Mouse (Mus musculus): ENCODE data around the gene Urad. TPM values are rescaled to one million over a fixed set of nuclear protein-coding genes. Genes with fewer than 3 reads are reported as not detected.

Gene Urad
- polyA plus RNA-seq, 1 experiment, result not detected

DNA sequence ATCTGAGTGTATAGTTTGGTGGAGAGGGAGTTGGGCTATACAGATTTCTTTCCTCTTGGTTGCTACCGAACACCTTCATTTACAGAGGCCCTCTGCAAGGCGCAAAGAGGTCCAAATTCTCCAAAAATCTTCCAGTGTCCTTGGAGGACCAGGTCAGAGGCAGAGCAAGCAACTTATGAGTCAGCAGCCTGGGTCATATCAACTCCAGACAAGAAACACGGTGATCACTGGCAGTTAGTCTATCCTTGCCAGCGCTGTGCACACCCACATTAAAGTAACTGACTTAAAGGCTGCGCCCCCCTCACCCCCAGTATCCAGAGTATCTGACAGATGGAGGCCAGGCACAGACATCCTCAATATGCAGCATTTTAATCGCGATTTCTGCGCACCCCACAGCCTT, 53.5 kb downstream of the Urad start:
- peaks cover 73% of the 10 kb centered on the region for H3K27me3 ChIP-seq (ENCODE audit: control insufficient read depth, insufficient read depth, insufficient read length)

DNA sequence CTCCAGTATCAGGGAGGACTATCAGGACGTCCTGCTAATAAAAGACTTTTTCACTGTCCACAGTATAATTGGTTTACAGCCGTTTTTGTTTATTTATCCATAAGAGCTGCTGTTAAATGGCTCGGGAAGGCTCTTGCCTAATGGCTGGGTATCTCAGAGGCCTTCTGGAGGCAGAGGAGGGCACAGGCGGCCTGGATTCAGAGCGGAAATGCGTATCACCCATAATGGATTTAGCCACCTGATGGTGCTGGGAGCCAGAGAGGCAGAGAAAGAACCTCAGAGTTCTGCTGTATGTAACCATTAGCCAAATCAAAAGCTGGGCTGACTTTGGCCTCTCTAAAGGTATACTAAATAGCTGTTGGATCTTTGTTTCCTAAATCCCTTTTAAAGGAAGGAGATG, 54.8 kb downstream of the Urad start:
- Histone ChIP-seq H3K79me2 (ENCODE audit: control insufficient read depth, insufficient read depth) (no peaks in the 10 kb centered on the region), H3ac (ENCODE audit: control insufficient read depth, insufficient read length, low read depth) (no peak overlapping the region), H3K27me3 (ENCODE audit: control insufficient read depth, insufficient read depth, insufficient read length) (peaks cover 64% of the 10 kb centered on the region), H3K4me3 (ENCODE audit: insufficient read depth, poor library complexity, severe bottlenecking) (no peak overlapping the region), H3K36me3 (ENCODE audit: control insufficient read depth, insufficient read depth) (no peaks in the 10 kb centered on the region), H3K79me3 (ENCODE audit: low read depth) (no peaks in the 10 kb centered on the region)
- TF ChIP-seq FOSL1 (IDR thresholded peaks at IDR 0.05; ENCODE audit: insufficient read depth, low read length, poor library complexity, severe bottlenecking), result no peak
- TF ChIP-seq MYOD1 (IDR thresholded peaks at IDR 0.05; ENCODE audit: control insufficient read depth, insufficient read length, low read depth), result no peak
- TF ChIP-seq CTCF (IDR thresholded peaks at IDR 0.05; ENCODE audit: control insufficient read depth, insufficient read depth, insufficient read length), result no peak
- TF ChIP-seq USF1 (IDR thresholded peaks at IDR 0.05; ENCODE audit: low read depth), result no peak

More for the DNA sequence above, 53.5 kb downstream of the Urad start:
- Histone ChIP-seq H3K36me3 (ENCODE audit: control insufficient read depth, insufficient read depth) (no peaks in the 10 kb centered on the region), H3K4me3 (ENCODE audit: insufficient read depth, poor library complexity, severe bottlenecking) (no peak overlapping the region), H3ac (ENCODE audit: control insufficient read depth, insufficient read length, low read depth) (no peak overlapping the region), H3K79me3 (ENCODE audit: low read depth) (no peaks in the 10 kb centered on the region), H3K79me2 (ENCODE audit: control insufficient read depth, insufficient read depth) (no peaks in the 10 kb centered on the region)
- no peak for TF ChIP-seq USF1 (IDR thresholded peaks at IDR 0.05; ENCODE audit: low read depth)
- TF ChIP-seq CTCF (IDR thresholded peaks at IDR 0.05; ENCODE audit: control insufficient read depth, insufficient read depth, insufficient read length), result no peak
- TF ChIP-seq MYOD1 (IDR thresholded peaks at IDR 0.05; ENCODE audit: control insufficient read depth, insufficient read length, low read depth), result no peak
- TF ChIP-seq MYOG (IDR thresholded peaks at IDR 0.05; ENCODE audit: control insufficient read depth, extremely low read depth, insufficient read length), result no peak
- TF ChIP-seq MAX (IDR thresholded peaks at IDR 0.05), result no peak
- no peak for TF ChIP-seq FOSL1 (IDR thresholded peaks at IDR 0.05; ENCODE audit: insufficient read depth, low read length, poor library complexity, severe bottlenecking)
- TF ChIP-seq CEBPB (IDR thresholded peaks at IDR 0.05; ENCODE audit: low read depth), result no peak

Small RNA genes lying within 50 kb of the gene (microRNA-seq; reads per million reads assigned to microRNA genes)
- gene Mir7k (ENCODE audit: borderline microRNAs expressed), result 0.48 reads per million, percentile 8 among the genes with 10 or more reads in this experiment

Other genes starting within 250 kb of the Urad start
- gene Lnx2, start 245.9 kb downstream of the Urad start, polyA plus RNA-seq (2012; fragmentation: generic; extraction: Trizol), result 3.7 TPM
- 115 TPM for gene Polr1d, start 245.4 kb downstream of the Urad start, polyA plus RNA-seq (2012; fragmentation: generic; extraction: Trizol)
- not detected for gene Gsx1, start 133.7 kb downstream of the Urad start, polyA plus RNA-seq (2012; fragmentation: generic; extraction: Trizol)
- gene Pdx1, start 52.5 kb downstream of the Urad start, polyA plus RNA-seq (2012; fragmentation: generic; extraction: Trizol), result not detected
- gene Cdx2, start 15.2 kb downstream of the Urad start, polyA plus RNA-seq (2012; fragmentation: generic; extraction: Trizol), result not detected
- gene Flt3, start 78.0 kb upstream of the Urad start, polyA plus RNA-seq (2012; fragmentation: generic; extraction: Trizol), result 0.01 TPM
- gene Pan3, start 107.7 kb upstream of the Urad start, polyA plus RNA-seq (2012; fragmentation: generic; extraction: Trizol), result 12.8 TPM

Data from C2C12 (cell line).